Mouse (Mus musculus) heart, embryonic 11.5 days (tissue): ENCODE measurements at regions not wholly inside any gene's neighbourhood (a gene's known extent, or its start where the extent isn't known, plus 50 kb on each side); places are given as distances from the start of the nearest gene placed in this dataset.

Source experiments
- ATAC-seq: fragments of 200-750 bp; cut with Nextera tagmentation; replicated peaks from 2 replicates; pipeline ENCODE4 v1.8.0; 2017; ENCODE audit warnings: moderate library complexity; ENCODE audit not compliant: insufficient number of reproducible peaks, low FRiP score, low TSS enrichment
- H3K27ac ChIP-seq: fragments of 300-500 bp; sonication (generic); 2 replicates; pipeline ENCODE4 v1.5.1; 2014; ENCODE audit warnings: mild to moderate bottlenecking, low read depth, low read length
- H3K27me3 ChIP-seq: fragments of 300-500 bp; sonication (generic); 2 replicates; pipeline ENCODE4 v1.6.1; 2014; ENCODE audit warnings: mild to moderate bottlenecking, low read length, mixed read lengths; ENCODE audit not compliant: control insufficient read depth, insufficient read depth
- H3K36me3 ChIP-seq: fragments of 300-500 bp; sonication (generic); 2 replicates; pipeline ENCODE4 v1.6.1; 2014; ENCODE audit warnings: mild to moderate bottlenecking, low read length, moderate library complexity, mixed read lengths; ENCODE audit not compliant: control insufficient read depth, insufficient read depth
- H3K4me1 ChIP-seq: fragments of 300-500 bp; sonication (generic); 2 replicates; pipeline ENCODE4 v1.6.1; 2014; ENCODE audit warnings: low read length; ENCODE audit not compliant: control insufficient read depth, insufficient read depth
- H3K4me2 ChIP-seq: fragments of 300-500 bp; sonication (generic); 2 replicates; pipeline ENCODE4 v1.6.1; 2014; ENCODE audit warnings: mild to moderate bottlenecking, moderate library complexity
- H3K4me3 ChIP-seq: fragments of 300-500 bp; sonication (generic); 2 replicates; pipeline ENCODE4 v1.5.1; 2014; ENCODE audit warnings: low read depth, low read length
- H3K9ac ChIP-seq: fragments of 300-500 bp; sonication (generic); 2 replicates; pipeline ENCODE4 v1.6.1; 2014; ENCODE audit warnings: mild to moderate bottlenecking, low read depth, low read length, moderate library complexity
- H3K9me3 ChIP-seq: fragments of 300-500 bp; sonication (generic); replicated peaks from 2 replicates; pipeline ENCODE4 v1.6.1; 2016; ENCODE audit warnings: low read length; ENCODE audit not compliant: control insufficient read depth
- WGBS: fragments of 180-500 bp; shearing (Covaris S2); extraction: QIAGEN DNeasy Blood & Tissue Kit; methylation state at CpG from one replicate; pipeline ENCODE4 v1.1.7; 2014; ENCODE audit not compliant: insufficient replicate concordance; 5-methylcytosine and 5-hydroxymethylcytosine counted together

- WGBS = 92% methylated on average over 2 of the region's 2 CpGs
Measured at GRCm38 (mm10) chr12:54382965-54383364, 179.3 kb upstream of the Egln3 start.

GRCm38 (mm10) chr12:54382061-54382460 is 178.4 kb upstream of the Egln3 start:
- H3K9ac ChIP-seq = no peak overlapping the region
- no peak overlapping the region for H3K4me2 ChIP-seq
- no peaks in the 10 kb centered on the region for H3K27me3 ChIP-seq
- H3K4me3 ChIP-seq = no peak overlapping the region
- H3K27ac ChIP-seq = no peak overlapping the region
- no peak for ATAC-seq
- H3K36me3 ChIP-seq = no peaks in the 10 kb centered on the region
- H3K4me1 ChIP-seq = no peaks in the 10 kb centered on the region
- WGBS = 86% methylated on average over 6 of the region's 6 CpGs
- no peaks in the 10 kb centered on the region for H3K9me3 ChIP-seq

More at GRCm38 (mm10) chr12:54382965-54383364, 179.3 kb upstream of the Egln3 start:
- no peak for ATAC-seq
- H3K9me3 ChIP-seq = no peaks in the 10 kb centered on the region
- H3K27me3 ChIP-seq = no peaks in the 10 kb centered on the region
- no peak overlapping the region for H3K9ac ChIP-seq
- no peak overlapping the region for H3K4me3 ChIP-seq
- no peaks in the 10 kb centered on the region for H3K4me1 ChIP-seq
- no peak overlapping the region for H3K4me2 ChIP-seq
- no peaks in the 10 kb centered on the region for H3K36me3 ChIP-seq
- no peak overlapping the region for H3K27ac ChIP-seq

DNA sequence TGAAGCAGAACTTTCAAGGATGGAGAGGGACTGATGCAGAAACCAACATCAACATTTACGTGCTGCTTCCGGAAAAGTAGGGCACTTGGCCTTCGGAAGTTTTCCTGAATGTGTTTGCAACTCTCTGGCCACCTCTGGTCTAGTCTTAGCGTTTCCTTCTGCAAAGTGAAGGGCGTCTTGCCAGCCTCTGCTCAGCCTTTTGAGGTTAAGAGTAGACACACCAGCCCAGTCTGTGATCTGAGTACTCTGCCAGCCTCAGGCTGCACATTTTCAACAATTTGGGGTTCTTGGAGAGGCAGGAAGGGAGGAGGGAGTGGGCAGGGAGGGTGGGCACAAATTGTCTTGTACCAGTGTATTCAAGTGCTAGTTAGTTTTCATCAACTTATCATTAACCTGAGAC is 176.7 kb upstream of the Egln3 start:
- no peaks in the 10 kb centered on the region for H3K27me3 ChIP-seq
- no peak for ATAC-seq
- no peak overlapping the region for H3K27ac ChIP-seq
- H3K4me1 ChIP-seq = no peaks in the 10 kb centered on the region
- H3K36me3 ChIP-seq = no peaks in the 10 kb centered on the region
- no peak overlapping the region for H3K4me2 ChIP-seq
- H3K9ac ChIP-seq = no peak overlapping the region
- H3K4me3 ChIP-seq = no peak overlapping the region
- 86% methylated on average over 5 of the region's 5 CpGs for WGBS
- H3K9me3 ChIP-seq = no peaks in the 10 kb centered on the region

DNA sequence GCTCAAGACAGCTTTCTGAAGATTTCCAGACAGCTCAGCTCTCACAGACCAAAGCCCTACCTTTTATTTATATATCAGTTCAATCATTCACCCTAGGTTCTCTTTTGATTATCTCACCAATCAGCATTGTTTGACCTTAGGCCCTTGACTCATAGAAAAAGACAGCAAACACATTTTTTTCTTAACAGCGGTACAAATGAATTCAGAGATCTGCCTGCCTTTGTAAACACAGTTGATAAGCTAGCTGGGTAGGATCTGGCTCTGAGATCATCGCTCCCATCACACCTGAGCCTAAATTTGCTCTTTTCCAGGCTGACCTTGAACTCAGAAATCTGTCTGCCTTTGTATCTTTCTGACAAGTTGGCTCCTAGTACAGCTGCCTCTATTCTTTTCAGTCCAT is 174.9 kb upstream of the Egln3 start:
- 83% methylated on average over 2 of the region's 2 CpGs for WGBS

DNA sequence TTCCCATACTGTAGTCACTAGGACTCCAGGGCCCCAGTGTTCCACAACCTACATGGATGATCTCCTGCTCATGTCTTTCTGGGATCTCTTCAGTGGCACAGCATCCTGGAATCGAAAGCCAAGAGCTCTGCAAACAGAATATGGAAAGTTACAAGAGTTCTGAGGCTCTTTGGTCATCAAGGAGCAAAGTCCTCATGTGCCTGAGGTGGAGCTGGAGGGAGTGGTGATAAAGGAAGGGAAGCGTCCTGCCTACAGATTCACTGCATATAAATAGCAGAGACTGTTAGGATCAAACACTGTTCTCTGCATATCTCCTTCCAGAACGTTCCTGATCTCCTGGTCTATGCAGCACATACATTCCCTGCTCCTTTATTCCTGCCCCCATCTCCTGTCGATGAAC is 170.4 kb upstream of the Egln3 start:
- no peaks in the 10 kb centered on the region for H3K27me3 ChIP-seq
- no peaks in the 10 kb centered on the region for H3K36me3 ChIP-seq
- WGBS = 59% methylated on average over 4 of the region's 4 CpGs
- H3K9me3 ChIP-seq = no peaks in the 10 kb centered on the region
- no peak overlapping the region for H3K27ac ChIP-seq
- H3K4me3 ChIP-seq = no peak overlapping the region
- no peak overlapping the region for H3K9ac ChIP-seq
- H3K4me2 ChIP-seq = no peak overlapping the region
- no peaks in the 10 kb centered on the region for H3K4me1 ChIP-seq
- no peak for ATAC-seq

More for the DNA sequence above, 174.9 kb upstream of the Egln3 start:
- Histone ChIP-seq H3K27me3 (no peaks in the 10 kb centered on the region), H3K9me3 (no peaks in the 10 kb centered on the region), H3K27ac (no peak overlapping the region), H3K9ac (no peak overlapping the region), H3K4me2 (no peak overlapping the region), H3K4me3 (no peak overlapping the region), H3K36me3 (no peaks in the 10 kb centered on the region), H3K4me1 (no peaks in the 10 kb centered on the region)
- ATAC-seq = no peak

- no peaks in the 10 kb centered on the region for H3K27me3 ChIP-seq
- H3K4me2 ChIP-seq = no peak overlapping the region
- no peak overlapping the region for H3K27ac ChIP-seq
- no peak overlapping the region for H3K9ac ChIP-seq
- H3K9me3 ChIP-seq = no peaks in the 10 kb centered on the region
- 69% methylated on average over 5 of the region's 5 CpGs for WGBS
- no peak overlapping the region for H3K4me3 ChIP-seq
- no peaks in the 10 kb centered on the region for H3K36me3 ChIP-seq
- no peak for ATAC-seq
- no peaks in the 10 kb centered on the region for H3K4me1 ChIP-seq
Measured at GRCm38 (mm10) chr12:54369217-54369616, 165.6 kb upstream of the Egln3 start.

- H3K4me1 ChIP-seq = no peaks in the 10 kb centered on the region
- WGBS = 76% methylated on average over 11 of the region's 11 CpGs
- ATAC-seq = no peak
- no peaks in the 10 kb centered on the region for H3K9me3 ChIP-seq
- H3K4me3 ChIP-seq = no peak overlapping the region
- no peak overlapping the region for H3K27ac ChIP-seq
- no peak overlapping the region for H3K4me2 ChIP-seq
- no peaks in the 10 kb centered on the region for H3K27me3 ChIP-seq
- no peak overlapping the region for H3K9ac ChIP-seq
- H3K36me3 ChIP-seq = no peaks in the 10 kb centered on the region
Measured at GRCm38 (mm10) chr12:54364381-54365095, 160.9 kb upstream of the Egln3 start.

DNA sequence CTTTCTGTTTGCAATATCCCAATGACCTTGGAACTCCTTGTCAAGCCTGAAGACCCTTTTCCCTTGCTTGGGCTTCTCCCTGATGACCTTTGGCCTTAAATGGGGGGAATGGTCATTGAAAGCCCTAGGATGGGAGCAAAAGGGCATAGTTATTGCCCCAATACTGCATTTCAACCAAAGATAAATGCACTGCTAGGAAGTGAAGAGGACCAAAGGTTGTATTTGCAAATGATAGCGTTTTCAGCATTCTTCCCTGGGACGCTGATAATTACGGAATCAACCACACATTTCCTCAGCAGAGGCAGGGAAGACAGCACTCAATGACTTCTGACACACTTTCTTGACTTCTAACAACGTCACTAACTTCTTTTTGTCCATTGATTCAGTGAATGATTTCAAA is 158.1 kb upstream of the Egln3 start:
- Histone ChIP-seq H3K4me2 (no peak overlapping the region), H3K9ac (no peak overlapping the region), H3K4me1 (no peaks in the 10 kb centered on the region), H3K9me3 (no peaks in the 10 kb centered on the region), H3K4me3 (no peak overlapping the region), H3K27me3 (no peaks in the 10 kb centered on the region), H3K27ac (no peak overlapping the region), H3K36me3 (no peaks in the 10 kb centered on the region)
- ATAC-seq = no peak
- WGBS = 88% methylated on average over 4 of the region's 4 CpGs

GRCm38 (mm10) chr12:54354187-54354586 is 150.5 kb upstream of the Egln3 start:
- no peaks in the 10 kb centered on the region for H3K9me3 ChIP-seq
- 50% methylated on average over 6 of the region's 6 CpGs for WGBS
- no peak overlapping the region for H3K4me3 ChIP-seq
- H3K36me3 ChIP-seq = no peaks in the 10 kb centered on the region
- H3K9ac ChIP-seq = no peak overlapping the region
- no peaks in the 10 kb centered on the region for H3K4me1 ChIP-seq
- no peak overlapping the region for H3K27ac ChIP-seq
- no peak for ATAC-seq
- H3K27me3 ChIP-seq = no peaks in the 10 kb centered on the region
- no peak overlapping the region for H3K4me2 ChIP-seq
